Mouse (Mus musculus) lung, postnatal 25 days (tissue): ENCODE results near the gene Mroh2a.

Source experiments
- DNase-seq: peaks from one replicate; pipeline ENCODE4 v3.0.0; 2022; ENCODE audit warnings: low spot score

Mroh2a gene

GRCm38 (mm10) chr1:88258881-88259642 is 32.3 kb downstream of the Mroh2a start:
- no peak for DNase-seq

DNA sequence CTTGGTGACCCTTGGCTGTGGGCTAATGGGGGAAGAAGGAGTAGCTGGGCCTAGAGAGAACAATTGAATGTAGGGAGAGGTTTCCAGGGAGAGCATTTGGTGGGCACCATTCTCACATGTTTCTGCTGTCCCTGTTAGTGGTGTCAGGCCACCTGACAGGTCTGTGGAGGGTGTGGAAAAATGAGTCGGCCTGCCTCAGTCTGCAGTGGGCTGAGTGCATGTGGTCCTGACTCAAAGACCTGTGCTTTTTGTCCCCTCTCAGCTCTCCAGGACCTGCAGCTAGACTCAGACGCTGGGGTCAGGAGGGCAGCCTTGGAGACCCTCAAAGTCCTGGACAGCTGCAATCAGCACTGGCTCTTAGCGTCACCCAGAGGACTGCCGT is 32.8 kb downstream of the Mroh2a start:
- no peak for DNase-seq

DNA sequence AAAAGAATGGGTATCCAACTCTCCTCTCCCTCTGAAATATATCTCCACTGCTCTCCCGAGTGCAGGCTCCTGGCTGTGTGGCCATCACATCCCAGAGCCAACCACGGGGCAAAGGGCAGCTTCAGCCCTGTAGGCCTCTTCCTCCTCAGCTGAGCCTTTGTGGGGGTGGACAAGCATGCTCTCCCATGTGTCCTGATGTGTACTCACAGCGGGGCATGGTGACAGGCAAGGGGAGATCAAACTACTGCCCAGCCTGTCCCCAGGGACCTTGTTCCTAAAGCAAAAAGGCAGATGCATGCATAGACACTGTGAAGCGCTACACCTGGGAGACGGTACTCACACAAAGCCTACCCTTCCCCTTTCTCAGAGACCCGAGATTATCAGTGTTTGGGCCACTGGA is 33.3 kb downstream of the Mroh2a start:
- no peak for DNase-seq

DNA sequence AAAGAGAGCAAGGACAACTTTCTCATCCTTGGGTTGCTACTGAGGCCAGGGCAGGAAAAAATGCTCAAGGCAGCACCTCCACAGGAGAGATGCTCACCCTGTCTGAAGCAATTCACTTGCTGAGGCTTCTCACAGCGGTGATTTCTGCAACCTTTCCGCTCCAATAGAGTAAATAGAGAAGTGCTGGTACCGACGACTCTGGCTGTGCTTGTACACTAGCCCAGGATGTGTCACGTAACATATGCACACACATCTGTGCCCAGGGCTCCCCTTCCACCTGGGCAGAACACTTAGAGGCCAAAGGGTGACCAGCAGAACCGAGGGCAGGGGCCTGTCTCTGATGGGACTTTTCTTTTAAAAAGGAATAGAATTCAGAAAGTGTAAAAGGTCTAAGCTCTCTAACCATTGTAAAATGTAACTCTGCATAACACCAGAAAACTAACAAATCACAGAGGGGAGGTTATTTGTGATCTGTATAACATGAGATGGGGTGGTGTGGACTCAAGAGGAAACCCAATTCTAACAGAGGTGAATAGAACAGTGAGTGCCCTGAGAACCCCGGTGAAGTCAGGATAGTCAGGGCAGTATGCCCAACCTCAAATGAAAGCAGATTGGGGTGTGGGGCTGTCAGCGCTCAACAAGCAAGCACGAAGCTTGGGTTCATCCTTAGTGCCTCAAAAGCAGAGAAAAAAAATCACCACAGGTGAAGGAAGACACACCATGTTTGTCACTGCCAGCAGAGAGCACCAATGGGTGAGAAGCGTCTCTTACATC is 34.0 kb downstream of the Mroh2a start:
- DNase-seq = no peak

DNA sequence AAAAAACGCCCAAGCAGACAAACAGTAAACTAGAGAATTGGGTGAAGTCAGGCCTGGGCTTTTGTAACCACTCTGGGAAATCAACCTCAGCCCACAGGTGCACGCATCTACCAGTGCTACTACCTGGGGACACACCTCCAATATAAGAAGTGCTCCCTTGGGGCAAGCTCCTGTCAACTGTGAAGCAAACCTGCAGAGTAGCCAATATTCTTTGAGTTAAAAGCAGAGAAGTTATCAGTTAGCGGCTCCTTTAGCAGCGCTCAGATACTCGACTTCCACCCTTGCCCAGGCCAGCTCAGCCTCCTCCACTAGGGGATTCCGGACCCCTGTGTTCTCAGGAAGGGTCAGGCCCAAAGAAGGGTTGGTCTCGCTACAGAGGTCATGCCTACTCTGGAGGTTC is 34.9 kb downstream of the Mroh2a start:
- DNase-seq = no peak

DNA sequence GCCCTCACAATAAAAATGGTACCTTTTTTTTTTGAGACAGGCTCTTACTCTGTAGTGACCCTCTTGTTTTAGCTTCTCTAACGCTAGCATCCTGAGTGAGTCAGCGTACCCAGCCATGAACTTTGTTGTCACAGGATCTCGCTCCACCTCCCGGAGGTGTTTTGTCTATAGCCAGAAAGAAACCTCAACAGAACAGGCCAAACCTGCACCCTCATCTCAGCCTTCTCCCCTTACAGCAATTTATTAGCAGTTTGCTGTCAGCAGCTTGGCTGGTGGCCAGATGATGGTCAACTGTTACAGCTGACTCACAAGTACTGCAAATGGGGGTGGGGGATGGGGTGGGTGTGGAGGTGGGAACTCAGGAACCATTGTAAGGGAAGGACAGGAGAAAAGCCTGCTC is 35.5 kb downstream of the Mroh2a start:
- peak; percentile 50 for DNase-seq

DNA sequence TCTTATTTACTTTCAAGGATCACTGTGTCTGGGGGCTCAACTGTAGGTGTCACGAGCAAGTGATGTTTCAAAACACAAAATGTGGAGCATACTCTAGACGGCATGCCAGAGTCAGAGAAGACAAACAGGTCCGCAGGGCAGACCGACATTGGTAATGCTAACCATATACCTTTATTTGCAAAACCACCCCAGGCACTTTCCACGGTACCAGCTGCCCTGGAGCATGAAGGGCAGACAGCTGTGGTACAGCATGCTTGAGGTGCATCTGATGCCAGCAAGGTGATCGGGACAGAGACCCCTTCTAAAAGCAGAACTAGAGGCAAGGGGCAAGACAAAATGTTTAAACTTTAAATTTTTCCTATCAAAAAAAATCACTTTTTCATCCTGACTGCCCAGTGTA is 36.2 kb downstream of the Mroh2a start:
- DNase-seq = no peak

DNA sequence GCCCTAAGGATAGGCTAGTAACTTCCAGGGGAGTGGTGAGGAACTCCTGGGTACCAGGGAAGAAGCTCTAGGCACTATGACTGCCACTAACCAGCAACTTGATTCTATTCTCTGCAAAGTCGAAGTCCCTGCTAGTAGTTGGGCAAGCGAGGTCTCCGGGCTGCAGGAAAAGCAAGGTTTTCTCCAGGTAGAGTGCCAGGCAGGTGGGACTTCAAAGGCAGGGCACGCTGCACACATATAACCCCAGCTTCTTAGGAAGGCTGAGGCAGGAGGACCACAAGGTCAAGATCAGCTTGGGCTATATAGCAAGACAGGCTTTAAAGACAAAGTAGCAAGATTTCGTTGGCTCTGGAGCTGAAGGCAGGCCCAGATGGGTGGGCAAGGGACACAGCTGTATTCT is 37.0 kb downstream of the Mroh2a start:
- no peak for DNase-seq

DNA sequence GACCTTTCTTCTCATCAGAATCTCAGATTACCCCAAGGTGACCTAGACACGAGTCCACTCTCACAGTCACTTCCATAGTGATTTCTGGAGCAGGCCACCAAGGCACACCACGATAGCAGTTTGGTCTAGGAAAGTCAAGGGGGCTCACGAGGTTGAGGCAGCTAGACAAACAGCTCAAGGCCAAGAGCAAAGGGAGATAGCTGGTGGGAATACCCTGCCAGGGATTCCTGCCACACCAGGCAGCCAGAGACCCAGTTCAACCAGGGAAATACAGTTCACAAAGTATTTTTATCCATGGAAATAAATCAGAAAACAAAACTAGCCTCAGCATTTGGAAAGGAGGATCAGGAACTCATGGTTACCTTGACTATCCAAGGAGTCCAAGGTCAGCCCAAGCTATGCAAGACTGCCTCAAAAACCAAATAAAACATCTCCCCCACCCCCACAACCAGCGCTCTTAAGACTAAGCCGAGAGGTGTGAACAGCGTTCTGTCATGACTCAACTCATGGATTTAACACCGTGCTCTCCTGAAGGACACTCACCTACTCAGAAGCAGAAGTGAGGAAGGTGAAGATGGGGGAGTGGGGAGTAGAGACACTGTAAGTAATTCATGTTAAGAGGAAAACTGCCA is 37.6 kb downstream of the Mroh2a start:
- DNase-seq = no peak

DNA sequence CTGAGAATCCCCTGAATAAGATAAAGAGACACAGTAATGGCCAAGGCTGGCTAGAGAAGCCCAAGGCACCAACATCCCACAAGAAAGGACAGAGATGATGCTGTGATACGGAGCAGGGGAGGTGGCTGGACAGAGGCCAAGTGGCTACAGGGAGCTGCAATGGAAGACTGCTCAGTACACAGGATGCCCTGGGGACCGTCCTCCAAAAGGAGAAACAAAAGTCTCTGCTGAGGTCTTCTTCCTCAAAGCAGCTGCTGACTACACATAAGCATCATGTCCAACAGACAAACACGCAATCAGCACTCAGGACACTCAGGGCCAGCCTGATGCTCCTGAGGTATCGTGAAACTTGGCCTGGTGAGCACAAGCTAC is 38.1 kb downstream of the Mroh2a start:
- no peak for DNase-seq

GRCm38 (mm10) chr1:88266123-88266522 is 39.3 kb downstream of the Mroh2a start:
- no peak for DNase-seq

DNA sequence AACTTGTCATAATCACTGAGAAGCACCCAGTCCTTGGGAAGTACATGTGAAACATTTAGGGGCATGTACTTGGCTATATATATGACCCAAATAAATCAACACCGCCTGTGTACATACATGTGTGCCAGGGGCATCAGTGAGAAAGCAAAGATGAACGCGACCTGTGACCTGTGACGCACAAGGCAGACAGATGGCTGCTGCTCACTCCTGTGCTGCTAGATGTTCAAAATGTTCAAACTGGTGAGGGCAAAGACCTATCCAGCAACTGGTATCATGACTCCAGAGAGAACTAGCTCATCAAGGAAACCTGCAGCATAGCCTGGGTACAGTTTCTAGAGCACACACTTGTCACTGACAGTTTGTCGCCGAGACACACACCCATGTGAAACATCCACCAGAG is 40.7 kb downstream of the Mroh2a start:
- DNase-seq = no peak

DNA sequence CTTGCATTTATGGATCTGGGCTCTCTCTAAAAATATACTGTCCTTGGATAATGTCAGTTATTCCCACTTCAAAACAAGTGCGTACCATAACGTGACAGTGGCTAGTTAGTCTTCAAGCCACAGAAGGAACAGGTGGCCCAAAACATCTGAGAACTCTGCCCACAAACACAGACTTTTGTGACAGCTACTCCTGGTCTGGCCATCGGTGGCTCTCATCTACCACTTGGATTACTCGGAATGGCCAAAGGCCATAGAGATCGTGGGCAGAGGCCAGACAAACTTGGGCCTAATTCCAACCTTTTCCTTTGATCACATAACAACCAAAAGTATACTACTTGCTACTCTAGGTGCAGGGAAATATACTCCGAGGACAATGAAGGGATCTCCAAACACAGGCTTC is 41.3 kb downstream of the Mroh2a start:
- no peak for DNase-seq

GRCm38 (mm10) chr1:88269539-88270309 is 42.9 kb downstream of the Mroh2a start:
- no peak for DNase-seq

DNA sequence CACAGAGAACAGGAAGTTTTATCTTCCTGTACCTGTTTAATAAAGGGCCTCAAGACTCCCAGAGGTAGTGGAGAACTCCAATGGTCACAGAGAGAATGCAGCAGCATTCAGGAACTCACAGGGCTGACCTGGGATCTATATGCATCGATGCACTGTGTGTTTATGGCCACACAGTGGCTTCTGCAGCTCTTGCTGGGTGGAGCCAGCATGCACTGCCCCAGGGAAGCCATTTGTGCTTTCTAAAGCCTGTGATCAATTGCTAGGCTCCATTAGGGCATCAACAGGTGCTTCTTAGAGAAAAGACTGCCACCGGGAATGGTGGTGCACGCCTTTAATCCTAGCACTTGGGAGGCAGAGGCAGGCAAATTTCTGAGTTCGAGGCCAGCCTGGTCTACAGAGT is 46.1 kb downstream of the Mroh2a start:
- DNase-seq = no peak

DNA sequence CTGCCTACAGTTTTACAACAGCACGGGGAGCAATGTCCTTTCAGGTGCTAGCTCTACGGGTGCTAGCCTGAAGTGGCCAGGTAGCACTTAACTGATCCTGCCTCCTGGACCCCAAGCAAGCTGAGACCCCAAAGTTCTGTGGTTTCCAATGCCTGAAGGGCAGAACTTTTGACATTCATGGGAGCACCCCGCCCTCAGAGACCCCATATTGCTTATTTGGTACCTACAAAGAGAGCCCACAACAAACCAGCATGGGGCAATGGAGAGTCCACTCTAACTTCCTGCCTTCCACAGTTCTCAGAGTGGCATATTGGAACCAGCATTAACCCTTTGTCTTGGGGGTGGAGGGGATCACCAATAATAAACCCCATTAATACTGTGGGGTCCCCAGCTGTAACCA is 46.5 kb downstream of the Mroh2a start:
- no peak for DNase-seq

GRCm38 (mm10) chr1:88273832-88274231 is 47.0 kb downstream of the Mroh2a start:
- no peak for DNase-seq

DNA sequence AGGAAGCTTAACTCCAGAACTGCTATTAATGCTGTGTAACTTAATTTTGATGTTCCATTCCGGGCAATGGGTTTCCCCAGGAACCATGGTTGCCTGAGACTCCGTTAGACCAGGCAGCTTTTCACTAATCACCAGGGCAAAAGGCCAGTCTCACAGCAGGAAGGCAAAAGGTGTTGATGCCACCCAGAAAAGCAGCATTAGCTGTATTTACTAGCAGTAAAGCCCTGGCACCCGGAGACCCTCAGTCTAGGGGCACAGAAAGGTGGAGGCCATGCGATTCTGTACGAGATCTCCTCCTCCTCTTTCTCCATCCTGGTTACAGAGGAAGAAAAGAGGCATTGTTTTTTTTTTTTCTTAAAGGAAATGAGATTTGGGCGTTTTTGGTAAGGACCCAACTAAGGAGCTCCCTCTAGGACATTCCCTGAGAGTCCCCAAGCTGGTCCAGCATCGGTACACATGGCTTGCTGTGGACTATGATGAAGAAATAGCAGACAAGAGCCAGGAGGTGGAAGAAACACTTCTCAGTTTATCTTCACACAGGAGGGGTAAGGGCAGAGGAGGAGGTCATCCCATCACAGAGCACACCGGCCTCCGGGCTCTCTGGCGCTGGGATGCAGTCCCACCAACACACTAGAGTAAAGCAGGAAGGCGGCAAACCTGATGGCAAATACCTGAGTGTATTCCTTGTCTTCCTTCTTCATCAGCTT is 47.7 kb downstream of the Mroh2a start:
- no peak for DNase-seq

- DNase-seq = no peak
These were observed 48.4 kb downstream of the Mroh2a start for GRCm38 (mm10) chr1:88275078-88275680.

DNA sequence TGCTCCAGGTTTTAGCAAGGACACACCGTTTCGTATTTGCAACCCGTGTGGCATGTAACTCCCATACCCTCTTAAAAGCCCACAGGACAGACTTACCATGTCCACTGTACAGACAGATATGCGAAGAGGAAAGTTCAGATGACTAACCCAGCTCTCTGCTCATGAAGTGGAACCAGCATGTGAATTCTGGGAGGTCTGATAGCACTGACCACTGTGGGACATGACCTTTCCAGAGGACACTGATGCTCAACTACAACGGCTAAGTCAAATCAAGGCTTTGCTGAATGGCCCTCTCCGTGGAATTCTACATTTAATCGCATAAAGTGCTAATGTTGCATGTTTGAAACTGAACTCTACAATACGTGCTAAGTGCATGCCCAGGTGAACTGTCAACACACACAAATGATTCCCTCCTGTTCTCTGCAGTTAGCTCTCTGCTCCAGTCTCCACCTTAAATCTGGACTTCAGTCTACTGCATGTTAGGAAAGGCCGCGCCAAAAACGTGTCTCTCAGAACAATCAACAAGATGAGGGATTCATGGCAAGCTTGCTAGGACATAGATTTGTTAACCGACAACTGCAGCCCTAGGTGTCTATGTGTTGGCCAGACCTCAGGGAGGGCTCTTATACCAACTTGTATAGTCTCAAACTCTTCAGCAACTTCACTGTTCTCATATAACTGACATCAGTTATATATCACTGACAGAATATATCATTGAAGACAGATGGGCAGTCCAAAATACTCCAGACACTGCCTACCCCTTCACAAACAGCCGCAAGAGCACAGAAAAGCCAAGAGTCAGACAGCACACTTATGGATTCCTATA is 49.1 kb downstream of the Mroh2a start:
- no peak for DNase-seq
